Mouse (Mus musculus) lung, postnatal 14 days (tissue): ENCODE data around the gene P3h1.

Source experiments
- DNase-seq: peaks from one replicate; pipeline ENCODE4 v3.0.0; 2021

Gene P3h1

GRCm38 (mm10) chr4:119239181-119239682, 6.5 kb downstream of the P3h1 start:
- peak; percentile 46 for DNase-seq

DNA sequence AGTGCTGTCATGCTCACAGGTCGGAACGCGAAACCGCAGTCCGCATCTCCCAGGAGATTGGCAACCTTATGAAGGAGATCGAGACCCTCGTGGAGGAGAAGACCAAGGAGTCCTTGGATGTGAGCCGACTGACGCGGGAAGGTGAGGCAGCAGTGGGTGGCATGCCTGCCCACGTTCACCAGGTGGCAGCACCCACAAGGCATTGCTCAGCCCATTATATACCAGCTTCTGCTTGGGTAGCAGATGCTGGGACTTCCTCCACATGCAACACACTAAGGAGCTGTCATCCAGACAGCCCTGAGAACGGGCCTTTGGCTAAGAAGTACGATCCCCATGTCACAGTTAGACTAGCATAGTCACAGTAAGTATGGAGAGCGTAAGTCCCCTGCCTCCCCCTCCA, 8.9 kb downstream of the P3h1 start:
- peak; percentile 34 for DNase-seq

GRCm38 (mm10) chr4:119242571-119242970, 9.9 kb downstream of the P3h1 start:
- DNase-seq: no peak

- no peak for DNase-seq
Measured at GRCm38 (mm10) chr4:119244468-119245240, 11.9 kb downstream of the P3h1 start.

DNA sequence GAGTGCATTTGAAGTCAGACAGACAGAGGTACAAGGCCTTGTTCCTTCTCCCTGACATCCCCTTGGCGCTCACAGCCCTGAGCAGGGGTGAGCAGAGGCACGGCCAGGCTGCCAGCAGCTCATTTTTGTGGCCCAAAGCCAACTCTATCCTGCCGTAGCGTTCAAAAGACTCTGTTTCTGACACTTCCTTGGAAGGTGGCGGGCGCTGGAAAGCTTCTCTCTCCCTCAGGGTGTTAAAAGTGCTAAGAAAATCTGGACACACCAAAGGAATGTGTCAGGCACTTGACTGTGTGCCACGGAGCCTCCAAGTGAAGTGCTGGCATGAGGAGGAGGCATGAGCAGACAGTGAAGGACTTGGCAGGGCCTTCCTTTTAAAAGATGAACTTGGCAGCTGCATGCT, 12.8 kb downstream of the P3h1 start:
- peak; percentile 33 for DNase-seq

GRCm38 (mm10) chr4:119245961-119246360, 13.2 kb downstream of the P3h1 start:
- no peak for DNase-seq

GRCm38 (mm10) chr4:119246688-119247225, 14.0 kb downstream of the P3h1 start:
- DNase-seq: no peak

DNA sequence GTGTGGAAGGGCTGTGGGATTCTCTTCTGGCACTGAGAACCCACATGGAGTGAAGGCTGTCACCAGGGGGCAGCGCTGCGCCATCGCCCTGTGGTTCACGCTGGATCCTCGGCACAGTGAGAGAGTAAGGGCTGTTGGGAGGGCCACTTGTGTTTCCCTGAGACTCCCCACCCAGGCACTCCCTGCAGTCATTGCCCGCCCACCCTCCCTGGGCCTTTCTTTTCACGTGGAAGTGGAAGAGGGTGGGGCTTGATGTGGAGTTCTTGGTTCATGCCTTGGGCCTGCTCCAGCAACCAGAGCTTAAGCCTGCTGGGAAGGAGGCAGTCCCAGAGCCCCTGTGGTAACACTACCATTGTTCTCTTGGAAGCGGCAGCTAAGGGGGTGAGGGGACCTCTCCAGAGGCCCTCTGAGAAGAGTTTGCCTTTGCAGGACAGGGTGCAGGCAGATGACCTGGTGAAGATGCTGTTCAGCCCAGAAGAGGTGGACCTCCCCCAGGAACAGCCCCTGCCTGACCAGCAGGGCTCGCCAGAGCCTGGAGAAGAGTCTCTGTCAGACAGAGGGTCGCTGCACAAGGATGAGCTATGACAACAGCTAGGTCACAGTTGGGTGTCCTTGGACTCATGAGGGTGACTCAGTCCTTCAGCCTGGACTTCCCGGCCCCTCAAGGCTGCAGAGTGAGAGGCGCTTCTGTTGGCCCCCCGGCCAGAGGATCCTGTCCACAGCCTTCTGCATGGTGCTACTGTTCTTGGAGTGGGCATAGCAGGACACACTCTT, 14.9 kb downstream of the P3h1 start:
- peak; percentile 90 for DNase-seq

DNA sequence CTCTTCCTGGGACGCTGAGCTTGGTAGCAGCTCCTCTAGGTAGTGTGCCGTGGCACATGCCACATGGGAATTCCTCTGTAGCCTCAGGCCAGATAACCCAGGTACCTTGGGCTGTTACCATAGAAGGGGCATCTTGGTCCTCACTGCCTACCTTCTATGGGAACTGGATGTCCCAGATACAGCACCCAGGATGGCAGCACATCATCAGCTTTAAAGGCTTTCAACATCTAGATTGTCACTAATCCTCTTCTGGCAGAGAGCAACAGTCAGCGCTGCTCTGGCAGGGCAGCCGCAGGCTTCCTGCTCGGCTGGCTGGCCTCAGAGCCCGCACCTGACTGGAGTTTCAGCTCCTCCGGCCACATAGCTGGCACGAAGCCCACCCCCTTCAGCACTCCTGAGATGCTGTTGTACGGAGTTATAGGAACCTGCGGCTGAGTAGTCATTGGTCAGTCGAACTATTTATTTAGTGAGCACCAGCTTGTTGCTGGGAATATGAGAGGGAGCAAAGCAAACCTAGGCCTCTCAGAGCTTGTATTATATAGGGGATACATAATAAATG, 15.8 kb downstream of the P3h1 start:
- peak; percentile 46 for DNase-seq

DNA sequence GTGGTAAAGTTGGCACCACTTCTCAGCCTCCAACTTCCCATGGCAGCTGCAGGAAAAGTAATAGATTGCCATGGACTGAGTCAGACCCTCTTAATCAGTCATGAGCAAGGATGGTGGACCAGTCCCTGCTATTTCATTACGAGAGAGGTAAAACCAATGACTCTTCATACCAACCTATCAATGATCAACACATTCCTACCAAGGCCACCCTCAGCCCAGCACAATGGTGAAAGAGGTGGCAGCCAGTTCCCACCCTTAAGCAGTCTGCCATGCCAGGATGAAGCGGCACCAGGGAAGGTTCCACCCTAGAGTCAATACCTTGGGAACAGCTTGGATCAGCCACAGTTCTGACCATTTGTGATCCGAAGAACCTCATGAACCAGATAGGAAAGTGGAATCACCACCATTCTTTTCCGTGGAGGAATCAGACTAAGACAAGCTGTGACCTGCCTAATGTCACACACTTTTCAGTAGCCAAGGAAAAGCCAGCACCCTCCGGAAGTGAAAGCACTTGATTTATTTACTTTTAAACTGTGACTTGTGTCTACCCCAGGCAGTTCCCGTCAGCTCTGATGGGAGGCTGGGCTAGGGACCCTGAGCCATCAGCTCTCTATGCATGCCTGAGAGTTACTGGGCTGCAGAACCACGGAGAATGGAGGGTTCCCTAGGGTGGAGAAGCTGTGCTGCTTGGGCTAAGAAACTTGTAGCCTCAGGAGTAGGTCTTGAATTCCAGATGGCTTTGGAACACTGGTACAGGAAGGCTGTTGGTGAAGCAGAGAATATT, 19.5 kb downstream of the P3h1 start:
- no peak for DNase-seq

DNA sequence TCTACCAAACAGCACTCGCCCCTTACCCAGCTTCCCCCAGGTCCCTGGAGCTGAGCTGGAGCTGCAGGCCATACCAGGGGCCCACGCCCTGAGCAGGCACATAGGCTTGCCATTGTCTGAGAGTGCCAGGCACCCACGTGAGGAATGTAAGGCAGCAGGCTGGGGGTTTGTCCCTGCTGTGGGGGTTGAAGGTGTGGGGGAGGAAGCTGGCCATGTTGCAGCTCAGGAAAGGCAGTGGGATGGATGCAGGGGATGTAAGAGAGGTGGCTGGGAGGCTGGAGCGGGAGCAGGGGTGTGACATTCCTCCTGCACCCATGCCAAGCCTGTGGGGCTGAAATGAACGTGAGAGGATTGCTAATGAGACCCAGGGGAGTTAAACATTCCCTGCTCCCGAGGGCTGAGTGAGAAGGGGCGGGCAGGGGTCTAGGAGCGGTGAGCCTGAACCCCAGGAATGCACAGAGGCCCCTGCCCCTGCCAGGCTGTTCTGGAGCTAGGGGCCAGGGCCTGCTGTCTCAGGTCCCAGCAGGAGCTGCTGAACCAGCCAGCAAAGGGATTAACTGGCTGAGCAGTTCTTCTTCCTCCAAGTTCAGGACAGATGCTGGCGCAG, 21.4 kb downstream of the P3h1 start:
- DNase-seq: no peak

DNA sequence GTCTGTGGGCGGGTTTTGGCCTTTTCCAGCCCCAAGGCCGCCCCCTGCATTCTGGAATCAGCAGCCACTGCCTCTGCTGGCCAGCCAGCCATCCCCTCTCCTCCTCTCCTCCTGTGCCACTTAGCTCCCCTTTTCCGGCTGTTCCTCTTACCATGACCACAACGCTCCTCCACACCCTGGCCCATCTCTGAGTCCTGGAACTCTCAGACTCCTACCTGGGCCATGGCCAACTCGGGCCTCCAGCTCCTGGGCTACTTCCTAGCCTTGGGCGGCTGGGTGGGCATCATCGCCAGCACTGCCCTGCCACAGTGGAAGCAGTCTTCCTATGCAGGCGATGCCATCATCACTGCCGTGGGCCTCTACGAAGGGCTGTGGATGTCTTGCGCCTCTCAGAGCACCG, 22.6 kb downstream of the P3h1 start, which contains the start of gene Cldn19:
Gene Cldn19, plus strand, starts transcription at position 64 of the 400 bp plus-strand sequence.
- DNase-seq: no peak

GRCm38 (mm10) chr4:119257083-119257482, 24.4 kb downstream of the P3h1 start:
- no peak for DNase-seq

DNA sequence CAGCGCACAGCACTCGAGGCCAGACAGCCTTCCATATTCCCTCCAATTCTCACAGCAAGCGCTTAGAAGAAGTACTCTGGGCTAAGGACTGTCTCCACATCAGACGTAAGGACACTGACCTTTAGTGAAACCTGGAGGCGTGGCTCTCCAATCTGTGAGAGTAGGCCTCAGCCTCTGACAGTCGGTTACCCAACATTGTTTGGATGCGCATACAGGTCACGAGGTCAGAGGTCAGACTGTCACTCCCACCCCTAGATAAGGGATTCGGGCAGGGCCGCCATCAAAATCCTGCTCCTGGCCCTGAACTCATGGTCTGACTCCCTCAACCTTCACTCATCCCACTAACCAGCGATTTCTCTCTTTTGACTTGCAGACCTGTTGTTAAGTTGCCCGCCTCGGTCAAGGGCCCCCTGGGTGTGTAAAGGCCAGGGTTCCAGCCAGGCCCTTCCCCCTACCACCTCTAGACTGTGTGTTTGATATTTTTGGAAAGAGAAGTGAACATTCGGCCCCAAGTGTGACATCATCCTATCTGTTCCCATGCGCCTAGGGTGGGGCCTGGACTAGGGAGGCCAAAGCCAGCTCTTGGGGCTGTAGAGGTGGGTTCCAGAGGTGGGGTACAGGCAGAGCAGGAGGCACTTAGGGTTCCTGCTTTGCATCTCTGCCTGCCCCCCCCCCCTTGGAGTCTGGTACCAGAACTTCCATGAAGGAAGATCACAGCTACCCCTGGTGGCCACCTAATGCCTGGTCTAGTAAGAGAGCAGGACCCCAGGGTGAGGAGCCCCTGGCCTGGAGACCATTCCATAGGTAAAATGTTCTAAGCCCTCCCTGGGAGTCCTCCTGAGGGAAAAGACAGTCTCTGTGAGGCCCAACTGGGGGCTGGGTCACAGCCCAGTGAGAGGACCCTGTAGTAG, 26.9 kb downstream of the P3h1 start:
- DNase-seq: no peak

GRCm38 (mm10) chr4:119261087-119261713, 28.5 kb downstream of the P3h1 start:
- no peak for DNase-seq

DNA sequence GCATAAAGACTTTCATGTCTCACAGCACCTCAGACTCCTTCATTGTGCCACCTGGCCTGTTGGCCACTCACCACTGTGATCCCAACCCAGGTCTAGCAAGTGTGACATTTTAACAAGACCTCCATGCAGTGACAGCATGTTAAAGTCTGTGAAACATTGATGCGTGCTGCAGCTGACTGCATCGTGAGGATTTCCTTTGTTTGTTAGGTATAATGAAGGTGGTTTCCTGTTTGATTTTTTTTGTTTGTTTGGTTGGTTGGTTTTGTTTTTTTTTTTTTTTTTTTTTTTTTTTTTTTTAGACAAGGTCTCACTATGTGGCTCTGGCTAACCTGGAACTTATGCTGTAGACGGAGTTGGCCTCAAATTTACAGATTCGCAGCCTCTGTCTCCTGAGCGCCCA, 29.8 kb downstream of the P3h1 start:
- DNase-seq: no peak

DNA sequence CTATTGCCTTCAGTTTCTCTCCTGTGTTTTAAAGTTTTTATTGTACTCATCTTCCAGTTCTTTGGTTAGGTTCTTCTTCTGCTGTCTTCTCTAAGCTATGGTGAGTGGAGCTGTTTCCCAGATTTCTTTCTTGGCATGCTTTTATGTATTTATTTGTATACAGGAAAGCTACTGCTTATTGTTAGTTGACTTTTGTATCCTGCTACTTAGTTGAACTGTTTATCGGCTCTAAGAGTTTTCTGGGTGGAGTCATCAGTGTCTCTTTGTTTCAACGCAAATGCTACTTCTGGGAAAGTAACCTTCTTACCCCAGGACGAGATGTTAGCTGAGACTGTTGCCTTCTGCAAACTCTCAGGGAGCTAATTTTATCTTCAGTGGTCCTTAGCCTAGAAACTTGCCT, 30.7 kb downstream of the P3h1 start:
- DNase-seq: no peak

GRCm38 (mm10) chr4:119266606-119267005, 33.9 kb downstream of the P3h1 start:
- no peak for DNase-seq

GRCm38 (mm10) chr4:119274627-119275026, 41.9 kb downstream of the P3h1 start:
- peak; percentile 69 for DNase-seq

DNA sequence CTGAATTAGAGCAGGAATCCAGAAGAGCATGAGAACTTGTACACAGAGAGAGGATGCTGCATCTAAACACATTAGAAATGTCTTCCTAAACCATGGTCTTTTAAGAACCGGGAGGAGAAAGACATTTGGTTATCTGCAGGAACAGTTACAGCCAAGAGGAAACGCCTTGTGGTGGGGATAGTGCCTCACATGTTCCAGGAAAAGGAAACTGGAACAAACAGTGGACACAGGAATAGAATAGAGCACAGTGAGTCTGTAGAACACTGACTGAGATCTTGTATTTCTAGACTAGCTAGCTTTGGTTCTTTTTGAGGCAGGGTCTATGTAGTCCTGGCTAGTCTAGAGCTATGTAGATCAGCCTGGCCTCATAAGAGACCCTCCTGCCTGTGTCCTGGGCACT, 42.5 kb downstream of the P3h1 start:
- DNase-seq: peak; percentile 18

DNA sequence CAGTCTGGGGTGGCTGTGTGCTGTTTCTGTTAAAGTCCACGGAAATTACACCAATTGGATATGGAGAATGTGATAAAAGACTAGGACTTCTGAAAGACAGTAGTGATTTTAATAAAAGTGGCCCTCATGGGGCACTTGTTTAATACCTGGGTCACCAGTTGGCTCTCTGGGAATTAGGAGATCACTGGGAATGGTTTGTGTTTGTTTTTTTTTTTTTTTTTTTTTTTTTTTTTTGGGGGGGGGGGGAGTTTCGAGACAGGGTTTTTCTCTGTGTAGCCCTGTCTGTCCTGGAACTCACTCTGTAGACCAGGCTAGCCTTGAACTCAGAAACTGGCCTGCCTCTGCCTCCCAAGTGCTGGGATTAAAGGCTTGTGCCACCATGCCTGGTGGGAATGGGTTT, 43.0 kb downstream of the P3h1 start:
- no peak for DNase-seq
